Mouse (Mus musculus): ENCODE measurements around the gene Slc29a4. TPM values are rescaled to one million over a fixed set of nuclear protein-coding genes. Genes with fewer than 3 reads are reported as not detected.

Gene Slc29a4
- polyA plus RNA-seq, 1 experiment from 2014 or later, result 77.9 TPM

- Histone ChIP-seq H3K4me2 (no peak overlapping the region), H3K27ac (peak overlapping the region; percentile 52), H3K36me3 (no peaks in the 10 kb centered on the region; the same call in 1 of the 2 replicates), H3K9me3 (no peaks in the 10 kb centered on the region), H3K27me3 (no peaks in the 10 kb centered on the region), H3K4me3 (no peak overlapping the region), H3K9ac (no peak overlapping the region), H3K4me1 (replicated peaks) (peaks cover 11% of the 10 kb centered on the region; the same call in 1 of the 2 replicates)
- whole genome bisulfite sequencing, result 63% methylated on average over 7 of the region's 7 CpGs
- ATAC-seq (ENCODE audit: low FRiP score), result peak; percentile 43; the same call in 1 of the 2 replicates
These were observed 14.2 kb upstream of the Slc29a4 start for GRCm38 (mm10) chr5:142678141-142678571.

- WGBS, result 89% methylated on average over 1 of the region's 1 CpGs
- peaks cover 3% of the 10 kb centered on the region; the same call in 1 of the 2 replicates for H3K4me1 ChIP-seq (replicated peaks)
- H3K9me3 ChIP-seq, result no peaks in the 10 kb centered on the region
These were observed 13.2 kb upstream of the Slc29a4 start for GRCm38 (mm10) chr5:142679065-142679464.

GRCm38 (mm10) chr5:142681911-142682310 is 10.4 kb upstream of the Slc29a4 start:
- no peak overlapping the region for H3K9ac ChIP-seq
- WGBS, result 87% methylated on average over 3 of the region's 3 CpGs

More at GRCm38 (mm10) chr5:142679065-142679464, 13.2 kb upstream of the Slc29a4 start:
- Histone ChIP-seq H3K4me3 (no peak overlapping the region), H3K9ac (no peak overlapping the region), H3K4me2 (no peak overlapping the region), H3K36me3 (no peaks in the 10 kb centered on the region; the same call in 1 of the 2 replicates), H3K27ac (no peak overlapping the region), H3K27me3 (no peaks in the 10 kb centered on the region)
- ATAC-seq (ENCODE audit: low FRiP score), result no peak

GRCm38 (mm10) chr5:142682529-142682928 is 9.8 kb upstream of the Slc29a4 start:
- ATAC-seq (ENCODE audit: low FRiP score), result no peak
- Histone ChIP-seq H3K4me2 (no peak overlapping the region), H3K27me3 (no peaks in the 10 kb centered on the region), H3K27ac (no peak overlapping the region), H3K4me3 (no peak overlapping the region), H3K36me3 (no peaks in the 10 kb centered on the region; the same call in 1 of the 2 replicates), H3K9me3 (no peaks in the 10 kb centered on the region), H3K4me1 (replicated peaks) (no peaks in the 10 kb centered on the region; the same call in 1 of the 2 replicates), H3K9ac (no peak overlapping the region)
- 89% methylated on average over 5 of the region's 5 CpGs for WGBS

More at GRCm38 (mm10) chr5:142681911-142682310, 10.4 kb upstream of the Slc29a4 start:
- H3K27ac ChIP-seq, result no peak overlapping the region
- H3K9me3 ChIP-seq, result no peaks in the 10 kb centered on the region
- H3K27me3 ChIP-seq, result no peaks in the 10 kb centered on the region
- H3K4me1 ChIP-seq (replicated peaks), result no peaks in the 10 kb centered on the region; the same call in 1 of the 2 replicates
- H3K36me3 ChIP-seq, result no peaks in the 10 kb centered on the region; the same call in 1 of the 2 replicates
- no peak overlapping the region for H3K4me2 ChIP-seq
- no peak overlapping the region for H3K4me3 ChIP-seq
- no peak for ATAC-seq (ENCODE audit: low FRiP score)

GRCm38 (mm10) chr5:142688866-142689265 is 3.4 kb upstream of the Slc29a4 start:
- Histone ChIP-seq H3K36me3 (no peaks in the 10 kb centered on the region), H3K9me3 (no peaks in the 10 kb centered on the region), H3K4me1 (replicated peaks) (peaks cover 18% of the 10 kb centered on the region), H3K27ac (no peak overlapping the region), H3K4me3 (no peak overlapping the region), H3K9ac (no peak overlapping the region), H3K27me3 (0 out of 2 replicates have a peak, but pooled peaks cover 3% of the 10 kb centered on the region), H3K4me2 (no peak overlapping the region)
- ATAC-seq (ENCODE audit: low FRiP score), result no peak
- 52% methylated on average over 6 of the region's 6 CpGs for WGBS

- Histone ChIP-seq H3K4me1 (replicated peaks) (peaks cover 28% of the 10 kb centered on the region), H3K36me3 (no peaks in the 10 kb centered on the region), H3K9me3 (no peaks in the 10 kb centered on the region), H3K27me3 (0 out of 2 replicates have a peak, but pooled peaks cover 3% of the 10 kb centered on the region), H3K4me3 (no peak overlapping the region), H3K4me2 (no peak overlapping the region), H3K27ac (no peak overlapping the region), H3K9ac (no peak overlapping the region)
- WGBS, result 91% methylated on average over 3 of the region's 3 CpGs
- ATAC-seq (ENCODE audit: low FRiP score), result no peak
These were observed 2.0 kb upstream of the Slc29a4 start for GRCm38 (mm10) chr5:142690343-142690742.

GRCm38 (mm10) chr5:142692971-142693737 is 842 bp downstream of the Slc29a4 start:
- Histone ChIP-seq H3K4me3 (no peak overlapping the region), H3K36me3 (no peaks in the 10 kb centered on the region), H3K4me2 (no peak overlapping the region), H3K27me3 (0 out of 2 replicates have a peak, but pooled peaks cover 4% of the 10 kb centered on the region), H3K9ac (no peak overlapping the region), H3K27ac (peak overlapping the region; percentile 46; the same call in 1 of the 2 replicates), H3K9me3 (no peaks in the 10 kb centered on the region), H3K4me1 (replicated peaks) (peaks cover 28% of the 10 kb centered on the region)
- WGBS, result 63% methylated on average over 12 of the region's 12 CpGs
- no peak for ATAC-seq (ENCODE audit: low FRiP score)

GRCm38 (mm10) chr5:142693738-142694430 is 1.6 kb downstream of the Slc29a4 start:
- ATAC-seq (ENCODE audit: low FRiP score), result no peak
- Histone ChIP-seq H3K9me3 (no peaks in the 10 kb centered on the region), H3K27ac (peak overlapping the region; percentile 46; the same call in 1 of the 2 replicates), H3K9ac (no peak overlapping the region), H3K4me1 (replicated peaks) (peaks cover 28% of the 10 kb centered on the region), H3K4me3 (no peak overlapping the region), H3K4me2 (no peak overlapping the region), H3K36me3 (no peaks in the 10 kb centered on the region), H3K27me3 (peaks cover 8% of the 10 kb centered on the region; the same call in 1 of the 2 replicates)
- 50% methylated on average over 8 of the region's 8 CpGs for WGBS

- ATAC-seq (ENCODE audit: low FRiP score), result no peak
- H3K27me3 ChIP-seq, result peaks cover 6% of the 10 kb centered on the region; the same call in 1 of the 2 replicates
- no peak overlapping the region for H3K4me2 ChIP-seq
- H3K9me3 ChIP-seq, result no peaks in the 10 kb centered on the region
- no peak overlapping the region for H3K9ac ChIP-seq
- H3K36me3 ChIP-seq, result no peaks in the 10 kb centered on the region
- H3K27ac ChIP-seq, result peak overlapping the region; percentile 35; the same call in 1 of the 2 replicates
- H3K4me1 ChIP-seq (replicated peaks), result peaks cover 28% of the 10 kb centered on the region
- 10% methylated on average over 12 of the region's 12 CpGs for WGBS
- H3K4me3 ChIP-seq, result no peak overlapping the region
These were observed 2.5 kb downstream of the Slc29a4 start for GRCm38 (mm10) chr5:142694627-142695340.

GRCm38 (mm10) chr5:142696258-142696657 is 3.9 kb downstream of the Slc29a4 start:
- WGBS, result 30% methylated on average over 6 of the region's 6 CpGs
- ATAC-seq (ENCODE audit: low FRiP score), result no peak
- Histone ChIP-seq H3K27ac (no peak overlapping the region), H3K4me1 (replicated peaks) (peaks cover 31% of the 10 kb centered on the region), H3K9me3 (no peaks in the 10 kb centered on the region), H3K9ac (no peak overlapping the region), H3K4me3 (no peak overlapping the region), H3K4me2 (no peak overlapping the region), H3K27me3 (peaks cover 17% of the 10 kb centered on the region), H3K36me3 (no peaks in the 10 kb centered on the region)

GRCm38 (mm10) chr5:142696865-142697264 is 4.6 kb downstream of the Slc29a4 start:
- Histone ChIP-seq H3K9me3 (no peaks in the 10 kb centered on the region), H3K36me3 (no peaks in the 10 kb centered on the region), H3K4me3 (no peak overlapping the region), H3K27ac (no peak overlapping the region), H3K27me3 (peaks cover 19% of the 10 kb centered on the region), H3K4me2 (no peak overlapping the region), H3K4me1 (replicated peaks) (peaks cover 37% of the 10 kb centered on the region), H3K9ac (no peak overlapping the region)
- ATAC-seq (ENCODE audit: low FRiP score), result no peak
- 87% methylated on average over 6 of the region's 6 CpGs for WGBS

GRCm38 (mm10) chr5:142697742-142698141 is 5.4 kb downstream of the Slc29a4 start:
- Histone ChIP-seq H3K4me3 (no peak overlapping the region), H3K4me1 (replicated peaks) (peaks cover 33% of the 10 kb centered on the region), H3K9me3 (no peaks in the 10 kb centered on the region), H3K4me2 (no peak overlapping the region), H3K27me3 (peaks cover 19% of the 10 kb centered on the region), H3K9ac (no peak overlapping the region), H3K36me3 (no peaks in the 10 kb centered on the region), H3K27ac (no peak overlapping the region)
- no peak for ATAC-seq (ENCODE audit: low FRiP score)
- WGBS, result 69% methylated on average over 2 of the region's 2 CpGs

Data from hindbrain, embryonic 13.5 days (tissue).